Mouse (Mus musculus): ENCODE measurements around the gene Etv6. TPM values are rescaled to one million over a fixed set of nuclear protein-coding genes. Genes with fewer than 3 reads are reported as not detected.

Gene Etv6
- total and polyA plus RNA-seq, 2 experiments from 2014 or later = 4.0 to 9.1 TPM

- no peak for TF ChIP-seq CTCF (IDR thresholded peaks at IDR 0.05; ENCODE audit: low read depth)
- peak overlapping the region; percentile 76 for H3K4me2 ChIP-seq (ENCODE audit: low read depth, low read length)
- H3K36me3 ChIP-seq (ENCODE audit: insufficient read depth, low read length) = no peaks in the 10 kb centered on the region
- H3K4me3 ChIP-seq (ENCODE audit: low read length) = peak overlapping the region; percentile 84
- ATAC-seq = no peak
- 0 out of 2 replicates have a peak, but pooled peaks cover 4% of the 10 kb centered on the region for H3K4me1 ChIP-seq (ENCODE audit: insufficient read depth, low read length)
- 3% methylated on average over 7 of the region's 8 CpGs for WGBS
- H3K9ac ChIP-seq (replicated peaks; ENCODE audit: low read length) = peak overlapping the region; percentile 92; the same call in 1 of the 2 replicates
- H3K9me3 ChIP-seq (ENCODE audit: low read length) = no peaks in the 10 kb centered on the region
- H3K27ac ChIP-seq = peak overlapping the region; percentile 99
- no peaks in the 10 kb centered on the region for H3K27me3 ChIP-seq (ENCODE audit: insufficient read depth, low read length)
- no peak for DNase-seq (ENCODE audit: low spot score)
These were observed 1.0 kb downstream of the Etv6 start for GRCm38 (mm10) chr6:134036491-134036911.

- WGBS = 9% methylated on average over 3 of the region's 3 CpGs
- Histone ChIP-seq H3K4me1 (ENCODE audit: insufficient read depth, low read length) (0 out of 2 replicates have a peak, but pooled peaks cover 4% of the 10 kb centered on the region), H3K9ac (replicated peaks; ENCODE audit: low read length) (0 out of 2 replicates have a peak overlapping the region, but pooled peaks have one; percentile 92), H3K4me3 (ENCODE audit: low read length) (peak overlapping the region; percentile 84), H3K27me3 (ENCODE audit: insufficient read depth, low read length) (no peaks in the 10 kb centered on the region), H3K9me3 (ENCODE audit: low read length) (no peaks in the 10 kb centered on the region), H3K4me2 (ENCODE audit: low read depth, low read length) (peak overlapping the region; percentile 76), H3K27ac (no peak overlapping the region), H3K36me3 (ENCODE audit: insufficient read depth, low read length) (no peaks in the 10 kb centered on the region)
- ATAC-seq = no peak
- DNase-seq (ENCODE audit: low spot score) = no peak
- peak; percentile 29; the same call in 1 of the 2 replicates for TF ChIP-seq CTCF (IDR thresholded peaks at IDR 0.05; ENCODE audit: low read depth)
These were observed 1.5 kb downstream of the Etv6 start for GRCm38 (mm10) chr6:134036951-134037431.

- H3K9me3 ChIP-seq (ENCODE audit: low read length) = no peaks in the 10 kb centered on the region
- peak overlapping the region; percentile 76 for H3K4me2 ChIP-seq (ENCODE audit: low read depth, low read length)
- WGBS = 34% methylated on average over 10 of the region's 10 CpGs
- ATAC-seq (no peak), DNase-seq (ENCODE audit: low spot score) (no peak)
- H3K9ac ChIP-seq (replicated peaks; ENCODE audit: low read length) = no peak overlapping the region
- 0 out of 2 replicates have a peak, but pooled peaks cover 4% of the 10 kb centered on the region for H3K4me1 ChIP-seq (ENCODE audit: insufficient read depth, low read length)
- peak; percentile 16; the same call in 1 of the 2 replicates for TF ChIP-seq CTCF (IDR thresholded peaks at IDR 0.05; ENCODE audit: low read depth)
- H3K36me3 ChIP-seq (ENCODE audit: insufficient read depth, low read length) = no peaks in the 10 kb centered on the region
- H3K4me3 ChIP-seq (ENCODE audit: low read length) = no peak overlapping the region
- no peaks in the 10 kb centered on the region for H3K27me3 ChIP-seq (ENCODE audit: insufficient read depth, low read length)
- no peak overlapping the region for H3K27ac ChIP-seq
These were observed 2.5 kb downstream of the Etv6 start for GRCm38 (mm10) chr6:134037960-134038359.

- 0 out of 2 replicates have a peak, but pooled peaks cover 4% of the 10 kb centered on the region for H3K4me1 ChIP-seq (ENCODE audit: insufficient read depth, low read length)
- H3K4me3 ChIP-seq (ENCODE audit: low read length) = no peak overlapping the region
- no peak overlapping the region for H3K9ac ChIP-seq (replicated peaks; ENCODE audit: low read length)
- H3K27ac ChIP-seq = no peak overlapping the region
- no peak for TF ChIP-seq CTCF (IDR thresholded peaks at IDR 0.05; ENCODE audit: low read depth)
- DNase-seq (ENCODE audit: low spot score) = no peak
- no peak for ATAC-seq
- H3K4me2 ChIP-seq (ENCODE audit: low read depth, low read length) = peak overlapping the region; percentile 13; the same call in 1 of the 2 replicates
- H3K9me3 ChIP-seq (ENCODE audit: low read length) = no peaks in the 10 kb centered on the region
- no peaks in the 10 kb centered on the region for H3K27me3 ChIP-seq (ENCODE audit: insufficient read depth, low read length)
- no peaks in the 10 kb centered on the region for H3K36me3 ChIP-seq (ENCODE audit: insufficient read depth, low read length)
- WGBS = 42% methylated on average over 6 of the region's 6 CpGs
These were observed 3.4 kb downstream of the Etv6 start for GRCm38 (mm10) chr6:134038881-134039280.

- H3K36me3 ChIP-seq (ENCODE audit: insufficient read depth, low read length) = no peaks in the 10 kb centered on the region
- no peak overlapping the region for H3K4me2 ChIP-seq (ENCODE audit: low read depth, low read length)
- no peak overlapping the region for H3K9ac ChIP-seq (replicated peaks; ENCODE audit: low read length)
- H3K27ac ChIP-seq = no peak overlapping the region
- no peak overlapping the region for H3K4me3 ChIP-seq (ENCODE audit: low read length)
- H3K9me3 ChIP-seq (ENCODE audit: low read length) = no peaks in the 10 kb centered on the region
- no peaks in the 10 kb centered on the region for H3K27me3 ChIP-seq (ENCODE audit: insufficient read depth, low read length)
- H3K4me1 ChIP-seq (ENCODE audit: insufficient read depth, low read length) = 0 out of 2 replicates have a peak, but pooled peaks cover 4% of the 10 kb centered on the region
- WGBS = 64% methylated on average over 8 of the region's 8 CpGs
- DNase-seq (ENCODE audit: low spot score) (no peak), ATAC-seq (no peak)
- TF ChIP-seq CTCF (IDR thresholded peaks at IDR 0.05; ENCODE audit: low read depth) = no peak
These were observed 3.9 kb downstream of the Etv6 start for GRCm38 (mm10) chr6:134039351-134039750.

GRCm38 (mm10) chr6:134040312-134040711 is 4.8 kb downstream of the Etv6 start:
- no peak for TF ChIP-seq CTCF (IDR thresholded peaks at IDR 0.05; ENCODE audit: low read depth)
- Histone ChIP-seq H3K27ac (no peak overlapping the region), H3K27me3 (ENCODE audit: insufficient read depth, low read length) (no peaks in the 10 kb centered on the region), H3K4me3 (ENCODE audit: low read length) (no peak overlapping the region), H3K36me3 (ENCODE audit: insufficient read depth, low read length) (no peaks in the 10 kb centered on the region), H3K9me3 (ENCODE audit: low read length) (no peaks in the 10 kb centered on the region), H3K4me2 (ENCODE audit: low read depth, low read length) (no peak overlapping the region), H3K4me1 (ENCODE audit: insufficient read depth, low read length) (0 out of 2 replicates have a peak, but pooled peaks cover 4% of the 10 kb centered on the region), H3K9ac (replicated peaks; ENCODE audit: low read length) (no peak overlapping the region)
- DNase-seq (ENCODE audit: low spot score) (no peak), ATAC-seq (no peak)
- 73% methylated on average over 3 of the region's 3 CpGs for WGBS

GRCm38 (mm10) chr6:134041286-134041685 is 5.8 kb downstream of the Etv6 start:
- Histone ChIP-seq H3K9me3 (ENCODE audit: low read length) (no peaks in the 10 kb centered on the region), H3K4me1 (ENCODE audit: insufficient read depth, low read length) (0 out of 2 replicates have a peak, but pooled peaks cover 4% of the 10 kb centered on the region), H3K36me3 (ENCODE audit: insufficient read depth, low read length) (no peaks in the 10 kb centered on the region), H3K27ac (no peak overlapping the region), H3K27me3 (ENCODE audit: insufficient read depth, low read length) (no peaks in the 10 kb centered on the region), H3K4me3 (ENCODE audit: low read length) (no peak overlapping the region), H3K9ac (replicated peaks; ENCODE audit: low read length) (no peak overlapping the region), H3K4me2 (ENCODE audit: low read depth, low read length) (no peak overlapping the region)
- ATAC-seq = no peak
- 81% methylated on average over 7 of the region's 7 CpGs for WGBS
- no peak for TF ChIP-seq CTCF (IDR thresholded peaks at IDR 0.05; ENCODE audit: low read depth)
- DNase-seq (ENCODE audit: low spot score) = no peak
